Mouse (Mus musculus) C2C12 (cell line): Measurements from ENCODE around the gene Npm1. TPM values are rescaled to one million over a fixed set of nuclear protein-coding genes. Genes with fewer than 3 reads are reported as not detected.

Source experiments
- H3K27me3 ChIP-seq: one replicate; pipeline ENCODE4 v1.6.1; 2011; ENCODE audit not compliant: control insufficient read depth, insufficient read depth, insufficient read length
- H3K36me3 ChIP-seq: one replicate; pipeline ENCODE4 v1.6.1; 2011; ENCODE audit not compliant: control insufficient read depth, insufficient read depth
- H3K4me3 ChIP-seq: one replicate; pipeline ENCODE4 v1.5.1; 2011; ENCODE audit warnings: mild to moderate bottlenecking, control low read depth; ENCODE audit not compliant: poor library complexity, insufficient read depth, severe bottlenecking
- H3K79me2 ChIP-seq: one replicate; pipeline ENCODE4 v1.6.1; 2011; ENCODE audit not compliant: control insufficient read depth, insufficient read depth
- H3K79me3 ChIP-seq: one replicate; pipeline ENCODE4 v1.6.1; 2011; ENCODE audit warnings: low read depth, control low read depth
- H3ac ChIP-seq: one replicate; pipeline ENCODE3; 2011; ENCODE audit warnings: low read depth; ENCODE audit not compliant: control insufficient read depth, insufficient read length
- CEBPB ChIP-seq: IDR thresholded peaks from one replicate; pipeline ENCODE4 v1.6.1; 2011; ENCODE audit warnings: low read depth, mild to moderate bottlenecking, control low read depth, moderate library complexity
- CTCF ChIP-seq: IDR thresholded peaks from one replicate; pipeline ENCODE4 v1.5.1; 2011; ENCODE audit not compliant: control insufficient read depth, insufficient read depth, insufficient read length
- FOSL1 ChIP-seq: IDR thresholded peaks from one replicate; pipeline ENCODE4 v1.8.0; 2011; ENCODE audit warnings: mild to moderate bottlenecking, low read length; ENCODE audit not compliant: poor library complexity, insufficient read depth, severe bottlenecking
- MAX ChIP-seq: IDR thresholded peaks from one replicate; pipeline ENCODE4 v1.6.1; 2011; ENCODE audit warnings: mild to moderate bottlenecking, control low read depth
- MYOD1 ChIP-seq: IDR thresholded peaks from one replicate; pipeline ENCODE4 v1.6.1; 2011; ENCODE audit warnings: low read depth; ENCODE audit not compliant: control insufficient read depth, insufficient read length
- MYOG ChIP-seq: IDR thresholded peaks from one replicate; pipeline ENCODE4 v1.6.1; 2011; ENCODE audit not compliant: control insufficient read depth, insufficient read length; ENCODE audit errors: extremely low read depth
- USF1 ChIP-seq: IDR thresholded peaks from one replicate; pipeline ENCODE4 v1.6.1; 2011; ENCODE audit warnings: low read depth, mild to moderate bottlenecking, control low read depth, moderate library complexity
- polyA plus RNA-seq: library from polyadenylated mRNA; unstranded; fragments of >200 nt; fragmentation: generic; extraction: Trizol; gene quantifications from one replicate; pipeline ENCODE4 v1.2.1, GENCODE M21; 2012; ENCODE audit warnings: missing spikeins

The Npm1 gene
- polyA plus RNA-seq, 1 experiment = 702 TPM

GRCm38 (mm10) chr11:33199117-33199514 is 36.1 kb upstream of the Npm1 start:
- H3K79me3 ChIP-seq = no peaks in the 10 kb centered on the region
- TF ChIP-seq MAX = no peak
- TF ChIP-seq FOSL1 = no peak
- TF ChIP-seq CEBPB = no peak
- TF ChIP-seq CTCF = no peak
- no peak for TF ChIP-seq USF1
- TF ChIP-seq MYOD1 = no peak
- TF ChIP-seq MYOG = no peak
- no peak overlapping the region for H3ac ChIP-seq
- no peak overlapping the region for H3K4me3 ChIP-seq
- H3K27me3 ChIP-seq = peaks cover 30% of the 10 kb centered on the region
- no peaks in the 10 kb centered on the region for H3K36me3 ChIP-seq
- no peaks in the 10 kb centered on the region for H3K79me2 ChIP-seq

- H3K79me2 ChIP-seq = no peaks in the 10 kb centered on the region
- H3ac ChIP-seq = no peak overlapping the region
- no peaks in the 10 kb centered on the region for H3K79me3 ChIP-seq
- no peak overlapping the region for H3K4me3 ChIP-seq
- TF ChIP-seq CEBPB (no peak), MAX (no peak), FOSL1 (no peak), MYOD1 (no peak), USF1 (no peak), MYOG (no peak), CTCF (no peak)
- H3K27me3 ChIP-seq = peaks cover 32% of the 10 kb centered on the region
- H3K36me3 ChIP-seq = no peaks in the 10 kb centered on the region
Observed at GRCm38 (mm10) chr11:33198351-33199116, 35.5 kb upstream of the Npm1 start.

GRCm38 (mm10) chr11:33197673-33198072 is 34.7 kb upstream of the Npm1 start:
- Histone ChIP-seq H3K36me3 (no peaks in the 10 kb centered on the region), H3K27me3 (peaks cover 39% of the 10 kb centered on the region), H3K4me3 (no peak overlapping the region), H3K79me3 (no peaks in the 10 kb centered on the region), H3K79me2 (no peaks in the 10 kb centered on the region), H3ac (no peak overlapping the region)
- TF ChIP-seq USF1 (no peak), CTCF (no peak), CEBPB (no peak), MAX (no peak), MYOG (no peak), MYOD1 (no peak), FOSL1 (no peak)

- H3K79me3 ChIP-seq = no peaks in the 10 kb centered on the region
- no peak overlapping the region for H3ac ChIP-seq
- H3K27me3 ChIP-seq = peaks cover 39% of the 10 kb centered on the region
- H3K79me2 ChIP-seq = no peaks in the 10 kb centered on the region
- no peak for TF ChIP-seq CEBPB
- TF ChIP-seq FOSL1 = no peak
- no peak for TF ChIP-seq MYOG
- no peak for TF ChIP-seq CTCF
- no peak for TF ChIP-seq MYOD1
- no peak for TF ChIP-seq USF1
- TF ChIP-seq MAX = no peak
- H3K36me3 ChIP-seq = no peaks in the 10 kb centered on the region
- H3K4me3 ChIP-seq = no peak overlapping the region
Observed at GRCm38 (mm10) chr11:33197133-33197514, 34.1 kb upstream of the Npm1 start.

- Histone ChIP-seq H3K36me3 (no peaks in the 10 kb centered on the region), H3ac (no peak overlapping the region), H3K79me3 (no peaks in the 10 kb centered on the region), H3K79me2 (no peaks in the 10 kb centered on the region), H3K27me3 (peaks cover 37% of the 10 kb centered on the region), H3K4me3 (no peak overlapping the region)
- TF ChIP-seq MYOD1 (no peak), CEBPB (no peak), CTCF (no peak), MAX (no peak), USF1 (no peak), FOSL1 (no peak), MYOG (no peak)
Observed at GRCm38 (mm10) chr11:33196447-33197132, 33.6 kb upstream of the Npm1 start.
